Mouse (Mus musculus) heart, postnatal 0 days (tissue): ENCODE measurements around the gene Cyp26a1. TPM values are rescaled to one million over a fixed set of nuclear protein-coding genes. Genes with fewer than 3 reads are reported as not detected.

Experiments used
- ATAC-seq: fragments of 200-750 bp; cut with Nextera tagmentation; 2 replicates; pipeline ENCODE4 v1.8.0; 2017; ENCODE audit warnings: low read depth, moderate number of reproducible peaks, moderate library complexity; ENCODE audit not compliant: insufficient read depth
- DNase-seq: peaks from one replicate; pipeline ENCODE4 v3.0.0-alpha.2; 2016; ENCODE audit warnings: low spot score
- H3K27ac ChIP-seq: fragments of 300-500 bp; sonication (generic); 2 replicates; pipeline ENCODE4 v1.5.1; 2014; ENCODE audit warnings: low read depth, mild to moderate bottlenecking
- H3K27me3 ChIP-seq: fragments of 300-500 bp; sonication (generic); 2 replicates; pipeline ENCODE4 v1.6.1; 2014; ENCODE audit warnings: low read length, mixed read lengths; ENCODE audit not compliant: control insufficient read depth, insufficient read depth
- H3K36me3 ChIP-seq: fragments of 300-500 bp; sonication (generic); replicated peaks from 2 replicates; pipeline ENCODE4 v1.6.1; 2014; ENCODE audit warnings: low read length, mixed read lengths; ENCODE audit not compliant: control insufficient read depth, insufficient read depth
- H3K4me1 ChIP-seq: fragments of 300-500 bp; sonication (generic); 2 replicates; pipeline ENCODE4 v1.6.1; 2014; ENCODE audit warnings: antibody characterized with exemption; ENCODE audit not compliant: control insufficient read depth, insufficient read depth
- H3K4me2 ChIP-seq: fragments of 300-500 bp; sonication (generic); 2 replicates; pipeline ENCODE4 v1.6.1; 2014; ENCODE audit warnings: low read depth, mild to moderate bottlenecking, low read length, moderate library complexity
- H3K4me3 ChIP-seq: fragments of 300-500 bp; sonication (generic); 2 replicates; pipeline ENCODE4 v1.5.1; 2014; ENCODE audit warnings: low read depth, low read length
- H3K9ac ChIP-seq: fragments of 300-500 bp; sonication (generic); replicated peaks from 2 replicates; pipeline ENCODE4 v1.6.1; 2014; ENCODE audit warnings: low read depth, low read length, mixed read lengths
- H3K9me3 ChIP-seq: fragments of 300-500 bp; sonication (generic); replicated peaks from 2 replicates; pipeline ENCODE4 v1.6.1; 2016; ENCODE audit warnings: low read length; ENCODE audit not compliant: control insufficient read depth
- CTCF ChIP-seq: IDR thresholded peaks from 2 replicates; pipeline ENCODE4 v1.5.1; 2016; ENCODE audit warnings: antibody characterized with exemption, control low read depth, low read depth
- EP300 ChIP-seq: IDR thresholded peaks from 2 replicates; pipeline ENCODE4 v1.6.1; 2016; ENCODE audit warnings: antibody characterized with exemption, low read depth
- WGBS: fragments of 180-500 bp; shearing (Covaris S2); extraction: QIAGEN DNeasy Blood & Tissue Kit; methylation state at CpG from one replicate; pipeline ENCODE4 v1.1.7; 2014; 5-methylcytosine and 5-hydroxymethylcytosine counted together
- polyA plus RNA-seq: library from polyadenylated mRNA; unstranded; fragments of >200 nt; fragmentation: Nextera tagmentation; extraction: Ambion mirVana; gene quantifications from 2 replicates; pipeline ENCODE4 v1.2.1, GENCODE M21; 2015
- total RNA-seq: library from RNA; depleted of rRNA; stranded (reverse); fragments of >200 nt; gene quantifications from 2 replicates; pipeline ENCODE4 v1.2.3, GENCODE M21; 2014; ENCODE audit warnings: low replicate concordance

The Cyp26a1 gene
- total and polyA plus RNA-seq, 2 experiments from 2014 or later = 0.08 to 1.3 TPM

DNA sequence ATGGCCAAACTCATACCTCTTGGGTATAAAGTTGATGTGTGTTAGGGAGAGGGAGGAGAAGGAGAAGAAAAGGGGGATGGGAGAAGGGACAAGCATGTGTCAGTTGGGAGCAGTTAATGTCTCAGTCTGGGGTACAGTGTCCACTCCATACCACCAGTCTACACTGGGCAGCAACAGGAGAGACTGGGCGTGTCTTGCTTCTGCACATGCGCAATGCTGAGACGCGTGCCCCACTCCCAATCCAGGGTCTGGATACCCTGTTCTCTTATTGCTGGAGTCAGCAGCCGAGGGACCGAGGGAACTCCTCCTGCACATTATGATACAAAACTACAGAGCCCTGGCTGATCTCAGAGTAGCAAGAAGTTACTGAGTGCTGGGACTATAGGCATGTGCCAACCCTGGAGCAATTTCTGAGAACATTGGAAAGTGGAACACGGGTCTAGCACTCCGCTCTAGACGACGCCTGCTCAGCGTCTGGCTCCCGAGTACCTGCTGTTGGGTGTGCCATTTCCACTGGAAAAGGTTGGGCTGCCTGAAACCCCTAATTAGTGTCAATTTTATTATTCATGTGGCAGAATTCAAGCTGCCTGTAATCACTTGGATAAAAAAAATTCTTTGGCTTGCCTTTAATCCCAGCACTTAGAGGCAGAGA, 19.1 kb downstream of the Cyp26a1 start:
- TF ChIP-seq CTCF (no peak), EP300 (no peak)
- Histone ChIP-seq H3K9me3 (no peaks in the 10 kb centered on the region), H3K27me3 (0 out of 2 replicates have a peak, but pooled peaks cover 3% of the 10 kb centered on the region), H3K36me3 (no peaks in the 10 kb centered on the region), H3K4me3 (no peak overlapping the region), H3K4me2 (no peak overlapping the region), H3K27ac (no peak overlapping the region), H3K4me1 (no peaks in the 10 kb centered on the region), H3K9ac (no peak overlapping the region)
- 72% methylated on average over 12 of the region's 12 CpGs for WGBS
- DNase-seq (no peak), ATAC-seq (no peak)

- ATAC-seq = no peak
- Histone ChIP-seq H3K9ac (no peak overlapping the region), H3K4me3 (no peak overlapping the region), H3K27me3 (0 out of 2 replicates have a peak, but pooled peaks cover 3% of the 10 kb centered on the region), H3K4me1 (no peaks in the 10 kb centered on the region), H3K36me3 (no peaks in the 10 kb centered on the region), H3K9me3 (no peaks in the 10 kb centered on the region), H3K27ac (no peak overlapping the region), H3K4me2 (no peak overlapping the region)
- TF ChIP-seq EP300 (no peak), CTCF (no peak)
- WGBS = 9% methylated on average over 1 of the region's 1 CpGs
- no peak for DNase-seq
These were observed 21.6 kb downstream of the Cyp26a1 start for GRCm38 (mm10) chr19:37719166-37719565.

DNA sequence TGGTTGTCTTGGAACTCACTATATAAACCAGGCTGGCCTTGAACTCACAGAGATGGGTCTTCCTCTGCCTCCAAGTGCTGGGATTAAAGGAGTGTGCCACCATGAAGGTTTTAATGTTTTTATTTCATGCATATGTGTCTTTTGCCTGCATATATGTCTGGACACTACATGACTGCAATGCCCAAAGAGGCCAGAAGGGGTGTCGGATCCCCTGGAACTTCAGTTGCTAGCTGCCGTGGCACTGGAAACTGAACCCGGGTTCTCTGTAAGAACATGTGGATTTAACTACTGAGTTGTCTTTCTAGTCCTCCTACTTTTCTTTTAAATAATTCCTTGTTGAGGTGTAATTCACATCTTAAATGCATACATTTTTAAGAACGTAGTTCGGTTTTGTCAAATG, 27.0 kb downstream of the Cyp26a1 start:
- WGBS = 92% methylated on average over 5 of the region's 5 CpGs
- no peak for TF ChIP-seq CTCF
- no peak for TF ChIP-seq EP300
- DNase-seq (no peak), ATAC-seq (no peak)
- Histone ChIP-seq H3K27me3 (no peaks in the 10 kb centered on the region), H3K4me3 (no peak overlapping the region), H3K4me2 (no peak overlapping the region), H3K27ac (no peak overlapping the region), H3K4me1 (no peaks in the 10 kb centered on the region), H3K36me3 (no peaks in the 10 kb centered on the region), H3K9me3 (no peaks in the 10 kb centered on the region), H3K9ac (no peak overlapping the region)

GRCm38 (mm10) chr19:37726585-37726984, 29.0 kb downstream of the Cyp26a1 start:
- Histone ChIP-seq H3K4me3 (no peak overlapping the region), H3K9me3 (0 out of 2 replicates have a peak, but pooled peaks cover 3% of the 10 kb centered on the region), H3K27me3 (no peaks in the 10 kb centered on the region), H3K36me3 (no peaks in the 10 kb centered on the region), H3K4me2 (no peak overlapping the region), H3K9ac (no peak overlapping the region), H3K27ac (no peak overlapping the region), H3K4me1 (no peaks in the 10 kb centered on the region)
- no peak for DNase-seq
- TF ChIP-seq EP300 (no peak), CTCF (no peak)
- 77% methylated on average over 7 of the region's 7 CpGs for WGBS
- ATAC-seq = no peak

DNA sequence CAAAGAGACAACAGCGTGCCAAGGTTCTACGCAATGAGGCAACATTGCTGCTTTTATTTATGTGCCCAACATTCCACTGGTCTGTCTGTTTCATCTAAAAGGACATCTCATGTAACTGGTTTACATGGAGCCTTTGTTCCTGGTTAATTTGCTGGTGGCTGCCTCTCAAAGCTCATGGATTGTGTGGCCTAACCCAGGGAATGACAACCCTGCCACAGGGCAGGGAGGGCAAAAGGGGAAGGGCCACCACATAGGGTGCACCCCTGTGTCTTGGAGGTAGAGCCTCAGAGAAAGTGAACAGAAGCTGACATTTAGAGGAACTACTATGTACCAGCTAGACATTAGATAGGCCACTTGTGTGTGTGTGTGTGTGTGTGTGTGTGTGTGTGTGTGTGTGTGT, 29.8 kb downstream of the Cyp26a1 start:
- 87% methylated on average over 2 of the region's 2 CpGs for WGBS
- Histone ChIP-seq H3K9me3 (0 out of 2 replicates have a peak, but pooled peaks cover 3% of the 10 kb centered on the region), H3K9ac (no peak overlapping the region), H3K36me3 (no peaks in the 10 kb centered on the region), H3K4me3 (no peak overlapping the region), H3K4me2 (no peak overlapping the region), H3K27me3 (no peaks in the 10 kb centered on the region), H3K27ac (no peak overlapping the region), H3K4me1 (no peaks in the 10 kb centered on the region)
- DNase-seq = no peak
- no peak for TF ChIP-seq EP300
- no peak for TF ChIP-seq CTCF
- no peak for ATAC-seq

DNA sequence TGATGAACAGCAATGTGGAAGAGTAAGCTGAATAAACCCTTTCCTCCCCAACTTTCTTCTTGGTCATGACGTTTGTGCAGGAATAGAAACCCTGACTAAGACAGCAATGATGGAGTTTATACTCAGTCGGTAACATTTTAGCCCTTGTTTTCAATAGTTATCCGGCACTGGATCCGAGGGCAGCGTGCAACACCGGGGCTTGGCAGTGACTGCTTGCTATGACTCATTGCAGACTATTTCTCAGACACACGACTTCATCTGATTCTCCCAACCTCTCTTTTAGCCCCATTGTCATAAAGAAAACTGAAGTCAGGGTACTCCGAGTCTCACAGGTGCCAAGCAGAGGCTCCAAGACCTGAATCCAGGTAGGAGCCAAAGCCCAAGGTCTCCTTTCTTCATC, 37.8 kb downstream of the Cyp26a1 start:
- Histone ChIP-seq H3K27me3 (no peaks in the 10 kb centered on the region), H3K9me3 (0 out of 2 replicates have a peak, but pooled peaks cover 3% of the 10 kb centered on the region), H3K27ac (no peak overlapping the region), H3K4me1 (no peaks in the 10 kb centered on the region), H3K36me3 (no peaks in the 10 kb centered on the region), H3K9ac (no peak overlapping the region), H3K4me2 (no peak overlapping the region), H3K4me3 (no peak overlapping the region)
- no peak for DNase-seq
- 74% methylated on average over 8 of the region's 8 CpGs for WGBS
- no peak for ATAC-seq
- TF ChIP-seq EP300 (no peak), CTCF (no peak)
